Mouse (Mus musculus) myocyte (in vitro differentiated cells): ENCODE measurements around the gene Aff1. TPM values are rescaled to one million over a fixed set of nuclear protein-coding genes. Genes with fewer than 3 reads are reported as not detected.

Experiments
- H3K27me3 ChIP-seq: one replicate; pipeline ENCODE4 v1.6.1; 2011; ENCODE audit not compliant: control insufficient read depth, insufficient read depth, insufficient read length
- H3K36me3 ChIP-seq: one replicate; pipeline ENCODE4 v1.6.1; 2011; ENCODE audit not compliant: control insufficient read depth, insufficient read depth
- H3K4me2 ChIP-seq: one replicate; pipeline ENCODE4 v1.6.1; 2011; ENCODE audit warnings: low read depth, control low read depth
- H3K4me3 ChIP-seq: one replicate; pipeline ENCODE4 v1.5.1; 2011; ENCODE audit warnings: mild to moderate bottlenecking, control low read depth, moderate library complexity
- H3K79me2 ChIP-seq: one replicate; pipeline ENCODE4 v1.6.1; 2011; ENCODE audit not compliant: control insufficient read depth, insufficient read depth
- H3ac ChIP-seq: one replicate; pipeline ENCODE4 v1.6.1; 2011; ENCODE audit not compliant: control insufficient read depth, insufficient read length
- CEBPB ChIP-seq: IDR thresholded peaks from 2 replicates; pipeline ENCODE4 v1.6.1; 2011; ENCODE audit warnings: mild to moderate bottlenecking, moderate library complexity; ENCODE audit not compliant: poor library complexity, insufficient read depth, severe bottlenecking
- E2F4 ChIP-seq: IDR thresholded peaks from one replicate; pipeline ENCODE4 v1.6.1; 2011; ENCODE audit warnings: mild to moderate bottlenecking, control low read depth, moderate library complexity; ENCODE audit not compliant: insufficient read depth
- MAX ChIP-seq: IDR thresholded peaks from one replicate; pipeline ENCODE4 v1.6.1; 2011; ENCODE audit warnings: low read depth, mild to moderate bottlenecking, control low read depth
- MYOD1 ChIP-seq, 3 experiments: IDR thresholded peaks; one replicate each; pipeline ENCODE4 v1.6.1; 2011; ENCODE audit warnings: control low read depth in 2 of 3, low read depth in 2 of 3, mild to moderate bottlenecking in 2 of 3, moderate library complexity in 1 of 3; ENCODE audit not compliant: insufficient read length in 2 of 3, control insufficient read depth in 1 of 3
- MYOG ChIP-seq, 3 experiments: IDR thresholded peaks; one replicate each; pipeline ENCODE4 v1.6.1; 2011; ENCODE audit warnings: control low read depth in 2 of 3, low read depth in 2 of 3, mild to moderate bottlenecking in 2 of 3; ENCODE audit not compliant: insufficient read length in 2 of 3, control insufficient read depth in 1 of 3, insufficient read depth in 1 of 3
- POLR2A ChIP-seq: IDR thresholded peaks from one replicate; pipeline ENCODE4 v1.6.1; 2011; ENCODE audit warnings: low read depth, mild to moderate bottlenecking, control low read depth, moderate library complexity; ENCODE audit not compliant: insufficient read length
- POLR2AphosphoS2 ChIP-seq: IDR thresholded peaks from one replicate; pipeline ENCODE4 v1.6.1; 2011; ENCODE audit warnings: low read depth, control low read depth; ENCODE audit not compliant: insufficient read length
- REST ChIP-seq: IDR thresholded peaks from one replicate; pipeline ENCODE4 v1.6.1; 2011; ENCODE audit warnings: mild to moderate bottlenecking, control low read depth, moderate library complexity; ENCODE audit not compliant: insufficient read depth, insufficient read length
- SRF ChIP-seq: IDR thresholded peaks from one replicate; pipeline ENCODE4 v1.6.1; 2011; ENCODE audit warnings: low read depth; ENCODE audit not compliant: control insufficient read depth, insufficient read length
- TCF12 ChIP-seq: IDR thresholded peaks from one replicate; pipeline ENCODE4 v1.6.1; 2011; ENCODE audit warnings: mild to moderate bottlenecking, control low read depth; ENCODE audit not compliant: poor library complexity, insufficient read depth, severe bottlenecking
- TCF3 ChIP-seq: IDR thresholded peaks from one replicate; pipeline ENCODE4 v1.6.1; 2011; ENCODE audit warnings: low read depth, control low read depth; ENCODE audit not compliant: insufficient read length
- USF1 ChIP-seq: IDR thresholded peaks from one replicate; pipeline ENCODE4 v1.6.1; 2011; ENCODE audit warnings: low read depth, mild to moderate bottlenecking, control low read depth, moderate library complexity
- polyA plus RNA-seq: library from polyadenylated mRNA; unstranded; fragments of >200 nt; fragmentation: generic; extraction: Trizol; gene quantifications from one replicate; pipeline ENCODE4 v1.2.1, GENCODE M21; 2012; ENCODE audit warnings: missing spikeins

Gene Aff1
- polyA plus RNA-seq, 1 experiment = 16.4 TPM

GRCm38 (mm10) chr5:103655346-103656118 is 36.6 kb upstream of the Aff1 start, which contains the start of gene 1700016H13Rik:
Gene 1700016H13Rik, minus strand, starts transcription at chr5:103656010.
- TF ChIP-seq MAX = no peak
- Histone ChIP-seq H3K27me3 (peaks cover 10% of the 10 kb centered on the region), H3K4me2 (peak within 1 kb of the TSS; percentile 58), H3ac (peak within 1 kb of the TSS; percentile 38), H3K79me2 (no peaks in the 10 kb centered on the region), H3K4me3 (peak within 1 kb of the TSS; percentile 8), H3K36me3 (no peaks in the 10 kb centered on the region)

- no peak overlapping the region for H3K4me2 ChIP-seq
- TF ChIP-seq CEBPB (no peak), POLR2A (no peak), REST (no peak), TCF3 (no peak), MYOD1 (IDR thresholded peaks at IDR 0.05; ENCODE audit: control insufficient read depth in 1 of 3, insufficient read length in 2 of 3, low read depth in 2 of 3) (no peak), SRF (no peak), USF1 (no peak), MYOG (IDR thresholded peaks at IDR 0.05; ENCODE audit: control insufficient read depth in 1 of 3, insufficient read depth in 1 of 3, insufficient read length in 2 of 3, low read depth in 2 of 3) (no peak), TCF12 (no peak), POLR2AphosphoS2 (no peak), E2F4 (no peak), MAX (no peak)
- H3K36me3 ChIP-seq = no peaks in the 10 kb centered on the region
Observed at GRCm38 (mm10) chr5:103658921-103659320, 33.3 kb upstream of the Aff1 start.

GRCm38 (mm10) chr5:103659571-103659970 is 32.6 kb upstream of the Aff1 start:
- no peaks in the 10 kb centered on the region for H3K79me2 ChIP-seq
- TF ChIP-seq REST = no peak
- TF ChIP-seq POLR2AphosphoS2 = no peak
- no peak for TF ChIP-seq E2F4
- no peak for TF ChIP-seq USF1
- TF ChIP-seq TCF12 = no peak
- no peak for TF ChIP-seq MYOD1 (IDR thresholded peaks at IDR 0.05; ENCODE audit: control insufficient read depth in 1 of 3, insufficient read length in 2 of 3, low read depth in 2 of 3)
- TF ChIP-seq POLR2A = no peak
- no peak for TF ChIP-seq CEBPB
- no peak for TF ChIP-seq MYOG (IDR thresholded peaks at IDR 0.05; ENCODE audit: control insufficient read depth in 1 of 3, insufficient read depth in 1 of 3, insufficient read length in 2 of 3, low read depth in 2 of 3)
- no peak for TF ChIP-seq MAX
- no peak for TF ChIP-seq TCF3
- no peak for TF ChIP-seq SRF

More at GRCm38 (mm10) chr5:103658921-103659320, 33.3 kb upstream of the Aff1 start:
- Histone ChIP-seq H3K27me3 (peaks cover 18% of the 10 kb centered on the region), H3ac (no peak overlapping the region), H3K79me2 (no peaks in the 10 kb centered on the region), H3K4me3 (no peak overlapping the region)

GRCm38 (mm10) chr5:103664932-103665331 is 27.2 kb upstream of the Aff1 start:
- TF ChIP-seq REST (no peak), E2F4 (no peak), MYOD1 (IDR thresholded peaks at IDR 0.05; ENCODE audit: control insufficient read depth in 1 of 3, insufficient read length in 2 of 3, low read depth in 2 of 3) (no peak), POLR2AphosphoS2 (no peak), TCF12 (no peak), TCF3 (no peak), SRF (no peak), USF1 (no peak), CEBPB (no peak)
- no peaks in the 10 kb centered on the region for H3K36me3 ChIP-seq
- no peaks in the 10 kb centered on the region for H3K79me2 ChIP-seq
- no peak overlapping the region for H3K4me3 ChIP-seq
- peaks cover 11% of the 10 kb centered on the region for H3K27me3 ChIP-seq
- H3K4me2 ChIP-seq = no peak overlapping the region
- no peak overlapping the region for H3ac ChIP-seq

More at GRCm38 (mm10) chr5:103659571-103659970, 32.6 kb upstream of the Aff1 start:
- Histone ChIP-seq H3K4me3 (no peak overlapping the region), H3K4me2 (no peak overlapping the region), H3ac (no peak overlapping the region), H3K27me3 (peaks cover 18% of the 10 kb centered on the region), H3K36me3 (no peaks in the 10 kb centered on the region)

GRCm38 (mm10) chr5:103665876-103666275 is 26.3 kb upstream of the Aff1 start:
- peaks cover 5% of the 10 kb centered on the region for H3K27me3 ChIP-seq
- H3K4me2 ChIP-seq = no peak overlapping the region
- H3K4me3 ChIP-seq = no peak overlapping the region
- no peaks in the 10 kb centered on the region for H3K36me3 ChIP-seq
- no peak for TF ChIP-seq REST
- no peak for TF ChIP-seq SRF
- H3K79me2 ChIP-seq = no peaks in the 10 kb centered on the region
- no peak overlapping the region for H3ac ChIP-seq
